16 mouse cellular contexts compared by ENCODE assay signal in genomic region chr1:115784737-115785136, GRCm38 (mm10).
DNase-seq lines count a peak whose midpoint lies in the region; ATAC-seq and TF ChIP-seq lines count a peak whose summit lies in the region.
"Had no signal": no experiment of that assay in that cellular context is flagged by ENCODE, and none has a peak within 500 bp of the region (broad histone marks: within the 10 kb centered on the region; RNA-seq: fewer than 3 reads in every experiment).

No protein-coding gene starts in this region.

- no peak overlapping the region for H3K4me3 ChIP-seq in neural tube, embryonic 11.5 days (ENCODE audit: low read depth, low read length)
- H3K4me3 ChIP-seq in forebrain, embryonic 13.5 days, result no peak overlapping the region
- no peak overlapping the region for H3K4me3 ChIP-seq in hindbrain, postnatal 0 days (ENCODE audit: low read length)
- no peak overlapping the region for H3K4me3 ChIP-seq in kidney, adult 2 months (ENCODE audit: insufficient read depth, low read depth, low read length)
- H3K4me3 ChIP-seq: embryonic facial prominence, embryonic 12.5 days; heart, embryonic 10.5 days; left cerebral cortex, adult 2 months; limb, embryonic 13.5 days had no signal

- no peak for TF ChIP-seq CTCF in hindbrain, postnatal 0 days (IDR thresholded peaks at IDR 0.05; ENCODE audit: low read depth)
- TF ChIP-seq CTCF in kidney, adult 2 months (conservative IDR thresholded peaks at IDR 0.05; ENCODE audit: insufficient read depth, insufficient read length, low read depth, low read length), result no peak

- H3K27ac ChIP-seq in neural tube, embryonic 11.5 days (ENCODE audit: low read depth, low read length), result no peak overlapping the region
- no peak overlapping the region for H3K27ac ChIP-seq in forebrain, embryonic 13.5 days
- H3K27ac ChIP-seq in hindbrain, postnatal 0 days, result no peak overlapping the region
- no peak overlapping the region for H3K27ac ChIP-seq in kidney, adult 2 months (ENCODE audit: insufficient read depth, low read depth, low read length)
- H3K27ac ChIP-seq: embryonic facial prominence, embryonic 12.5 days; heart, embryonic 10.5 days; left cerebral cortex, adult 2 months; limb, embryonic 13.5 days had no signal

- no peak overlapping the region for H3K9ac ChIP-seq in neural tube, embryonic 11.5 days (ENCODE audit: low read length)
- H3K9ac ChIP-seq in forebrain, embryonic 13.5 days, result no peak overlapping the region
- no peak overlapping the region for H3K9ac ChIP-seq in hindbrain, postnatal 0 days (replicated peaks; ENCODE audit: low read length)
- H3K9ac ChIP-seq: embryonic facial prominence, embryonic 12.5 days; limb, embryonic 13.5 days had no signal

- H3K4me2 ChIP-seq in neural tube, embryonic 11.5 days (ENCODE audit: low read depth), result no peak overlapping the region
- H3K4me2 ChIP-seq in forebrain, embryonic 13.5 days, result peak overlapping the region; percentile 22; the same call in 1 of the 2 replicates
- H3K4me2 ChIP-seq in hindbrain, postnatal 0 days (ENCODE audit: low read depth, low read length), result no peak overlapping the region
- H3K4me2 ChIP-seq: embryonic facial prominence, embryonic 12.5 days; limb, embryonic 13.5 days had no signal

- no peaks in the 10 kb centered on the region for H3K9me3 ChIP-seq in neural tube, embryonic 11.5 days (ENCODE audit: control insufficient read depth, low read length)
- H3K9me3 ChIP-seq in forebrain, embryonic 13.5 days (replicated peaks), result no peaks in the 10 kb centered on the region
- no peaks in the 10 kb centered on the region for H3K9me3 ChIP-seq in hindbrain, postnatal 0 days (ENCODE audit: low read length)
- H3K9me3 ChIP-seq: embryonic facial prominence, embryonic 12.5 days; heart, embryonic 10.5 days; limb, embryonic 13.5 days had no signal

- ATAC-seq in neural tube, embryonic 11.5 days (ENCODE audit: insufficient read depth, low FRiP score, low TSS enrichment), result no peak
- ATAC-seq in forebrain, embryonic 13.5 days, result peak; percentile 95
- no peak for ATAC-seq in hindbrain, postnatal 0 days

- no peak for TF ChIP-seq POLR2A in kidney, adult 2 months (IDR thresholded peaks at IDR 0.05; ENCODE audit: low read depth, low read length)

- 62% methylated on average over 5 of the region's 5 CpGs for WGBS in neural tube, embryonic 11.5 days
- WGBS in forebrain, embryonic 13.5 days, result 21% methylated on average over 5 of the region's 5 CpGs
- WGBS in hindbrain, postnatal 0 days, result 29% methylated on average over 5 of the region's 5 CpGs
- WGBS in kidney, adult 2 months, result 56% methylated on average over 5 of the region's 5 CpGs

- no peaks in the 10 kb centered on the region for H3K4me1 ChIP-seq in neural tube, embryonic 11.5 days (ENCODE audit: control insufficient read depth, insufficient read depth, low read length)
- peaks cover 9% of the 10 kb centered on the region for H3K4me1 ChIP-seq in forebrain, embryonic 13.5 days
- no peaks in the 10 kb centered on the region for H3K4me1 ChIP-seq in hindbrain, postnatal 0 days (ENCODE audit: insufficient read depth, low read length)
- no peaks in the 10 kb centered on the region for H3K4me1 ChIP-seq in kidney, adult 2 months (ENCODE audit: control insufficient read depth, insufficient read depth, low read length)
- H3K4me1 ChIP-seq: embryonic facial prominence, embryonic 12.5 days; heart, embryonic 10.5 days; limb, embryonic 13.5 days had no signal

- H3K36me3 ChIP-seq in neural tube, embryonic 11.5 days (ENCODE audit: control insufficient read depth, insufficient read depth, low read length), result no peaks in the 10 kb centered on the region
- H3K36me3 ChIP-seq in forebrain, embryonic 13.5 days (ENCODE audit: poor library complexity, severe bottlenecking), result no peaks in the 10 kb centered on the region
- H3K36me3 ChIP-seq in hindbrain, postnatal 0 days (ENCODE audit: insufficient read depth, low read length), result no peaks in the 10 kb centered on the region
- no peaks in the 10 kb centered on the region for H3K36me3 ChIP-seq in kidney, adult 2 months (ENCODE audit: control insufficient read depth, insufficient read depth, low read length)
- H3K36me3 ChIP-seq: embryonic facial prominence, embryonic 12.5 days; heart, embryonic 10.5 days; limb, embryonic 13.5 days had no signal

- H3K27me3 ChIP-seq in neural tube, embryonic 11.5 days (ENCODE audit: control insufficient read depth, insufficient read depth, low read length), result no peaks in the 10 kb centered on the region
- no peaks in the 10 kb centered on the region for H3K27me3 ChIP-seq in forebrain, embryonic 13.5 days
- no peaks in the 10 kb centered on the region for H3K27me3 ChIP-seq in hindbrain, postnatal 0 days (ENCODE audit: insufficient read depth, low read length)
- H3K27me3 ChIP-seq in kidney, adult 2 months (replicated peaks; ENCODE audit: control insufficient read depth, insufficient read depth, low read length), result no peaks in the 10 kb centered on the region
- H3K27me3 ChIP-seq: embryonic facial prominence, embryonic 12.5 days; limb, embryonic 13.5 days had no signal

- DNase-seq in neural tube, embryonic 11.5 days (ENCODE audit: low spot score), result peak; percentile 10
- DNase-seq in neural tube, embryonic 10.5 days (ENCODE audit: extremely low spot score, low spot score), result no peak
- DNase-seq in hindbrain, postnatal 0 days (ENCODE audit: low spot score), result peak; percentile 16
- DNase-seq in retina, embryonic 14.5 days (ENCODE audit: low spot score), result peak; percentile 11
- DNase-seq in kidney, adult 2 months, result no peak
- DNase-seq in natural killer cell, adult 2 months (ENCODE audit: low spot score in 2 of 2), result no peak
- DNase-seq in c-Kit-positive CD71-positive TER-119-positive erythroid progenitor cells, embryonic 14.5 days (ENCODE audit: low spot score), result no peak
- DNase-seq: cerebellum, adult 9-11 months; gastrocnemius, postnatal 25 days; kidney, adult 18-20 months; kidney, postnatal 36 days had no signal

Comparison
In these comparisons a context has a peak if more than half of its experiments do, and no peak if none do; other contexts are left out.
1. DNase-seq: peak in neural tube, embryonic 11.5 days (single experiment), hindbrain, postnatal 0 days (single experiment) and retina, embryonic 14.5 days (single experiment); none in neural tube, embryonic 10.5 days (single experiment), kidney, adult 2 months (single experiment), natural killer cell, adult 2 months (0 of 2) and c-Kit-positive CD71-positive TER-119-positive erythroid progenitor cells, embryonic 14.5 days (single experiment).